Mouse (Mus musculus): ENCODE data around the gene Ylpm1. TPM values are rescaled to one million over a fixed set of nuclear protein-coding genes. Genes with fewer than 3 reads are reported as not detected.

Gene Ylpm1
- polyA plus RNA-seq, 1 experiment from 2014 or later = 31.9 TPM

DNA sequence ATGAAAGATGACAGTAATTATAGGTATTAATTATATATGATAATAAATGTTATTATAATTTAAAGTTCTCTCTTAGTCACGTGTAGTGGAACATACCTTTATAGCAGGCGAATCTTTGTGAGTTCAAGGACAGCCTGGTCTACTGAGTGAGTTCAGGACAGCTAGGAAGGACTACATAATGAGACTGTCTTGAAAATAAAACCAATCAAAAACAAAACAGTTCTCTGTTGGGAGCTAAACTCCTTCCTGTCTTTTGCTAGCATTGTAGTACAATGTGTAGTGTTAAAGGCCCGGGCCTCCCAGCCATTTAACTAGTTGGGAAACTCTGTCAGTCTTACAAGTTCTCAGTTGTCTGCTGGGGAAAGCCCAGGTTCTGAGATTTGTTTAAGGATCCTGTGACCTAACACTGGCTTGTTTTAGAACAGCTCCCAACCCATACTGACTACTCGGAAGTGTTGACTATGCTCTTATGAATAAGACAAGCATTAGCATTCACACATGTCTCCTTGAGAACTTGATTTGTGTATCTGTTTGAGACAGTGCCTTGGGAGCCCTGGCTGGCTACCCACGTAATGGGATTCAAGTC, 105.5 kb downstream of the Ylpm1 start:
- peaks cover 14% of the 10 kb centered on the region for H3K4me1 ChIP-seq (replicated peaks)
- no peak for DNase-seq (ENCODE audit: low spot score)
- 84% methylated on average over 5 of the region's 5 CpGs for WGBS

DNA sequence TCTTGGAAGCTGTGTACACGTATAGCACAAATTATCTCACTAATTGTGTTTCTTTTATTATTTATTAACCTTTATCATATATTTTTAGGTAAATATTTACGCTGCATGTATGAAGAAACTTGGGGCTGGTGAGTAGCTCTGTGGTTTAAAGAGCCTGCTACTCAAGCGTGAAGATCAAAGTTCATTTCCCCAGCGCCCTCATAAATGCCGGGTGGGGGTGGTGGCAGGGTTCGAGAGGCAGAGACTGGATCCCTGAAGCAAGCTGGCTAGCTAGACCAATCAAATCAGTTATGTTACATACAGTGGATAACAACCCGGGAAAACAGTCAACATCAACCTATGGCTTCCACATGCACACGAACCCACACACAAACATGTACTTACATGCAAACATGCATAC, 107.0 kb downstream of the Ylpm1 start:
- H3K4me1 ChIP-seq (replicated peaks) = peaks cover 18% of the 10 kb centered on the region
- DNase-seq (ENCODE audit: low spot score) = no peak

More for the DNA sequence above, 105.5 kb downstream of the Ylpm1 start:
- Histone ChIP-seq H3K4me3 (no peak overlapping the region), H3K27ac (no peak overlapping the region), H3K9me3 (no peaks in the 10 kb centered on the region), H3K36me3 (no peaks in the 10 kb centered on the region), H3K27me3 (ENCODE audit: insufficient read depth, poor library complexity, severe bottlenecking) (no peaks in the 10 kb centered on the region)

DNA sequence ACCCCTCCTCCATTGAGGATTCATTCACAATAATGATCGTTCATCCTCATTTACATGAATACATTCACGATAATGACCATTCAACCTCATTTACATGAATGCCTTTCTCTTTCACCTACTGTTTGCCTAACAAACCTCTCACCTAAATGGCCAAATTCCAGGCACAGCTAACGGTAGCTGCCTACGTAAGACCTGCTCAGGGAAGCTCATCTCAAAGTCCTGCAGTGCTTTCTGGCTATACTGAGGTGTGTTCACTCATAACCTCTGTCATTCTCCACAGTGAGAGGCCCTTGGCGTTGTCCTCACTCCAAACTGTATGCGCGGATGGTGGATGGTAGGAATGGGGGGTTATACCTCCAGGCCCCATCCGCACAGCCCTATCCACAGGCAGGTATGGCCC, 108.7 kb downstream of the Ylpm1 start:
- H3K4me1 ChIP-seq (replicated peaks) = peaks cover 22% of the 10 kb centered on the region
- DNase-seq (ENCODE audit: low spot score) = no peak
- H3K27me3 ChIP-seq (ENCODE audit: insufficient read depth, poor library complexity, severe bottlenecking) = 0 out of 2 replicates have a peak, but pooled peaks cover 4% of the 10 kb centered on the region
- no peak overlapping the region for H3K4me3 ChIP-seq
- H3K36me3 ChIP-seq = no peaks in the 10 kb centered on the region
- H3K27ac ChIP-seq = no peak overlapping the region
- 90% methylated on average over 8 of the region's 8 CpGs for WGBS
- H3K9me3 ChIP-seq = no peaks in the 10 kb centered on the region

More for the DNA sequence above, 107.0 kb downstream of the Ylpm1 start:
- Histone ChIP-seq H3K27me3 (ENCODE audit: insufficient read depth, poor library complexity, severe bottlenecking) (no peaks in the 10 kb centered on the region), H3K27ac (no peak overlapping the region), H3K9me3 (no peaks in the 10 kb centered on the region), H3K36me3 (no peaks in the 10 kb centered on the region), H3K4me3 (no peak overlapping the region)
- WGBS = 80% methylated on average over 8 of the region's 8 CpGs

DNA sequence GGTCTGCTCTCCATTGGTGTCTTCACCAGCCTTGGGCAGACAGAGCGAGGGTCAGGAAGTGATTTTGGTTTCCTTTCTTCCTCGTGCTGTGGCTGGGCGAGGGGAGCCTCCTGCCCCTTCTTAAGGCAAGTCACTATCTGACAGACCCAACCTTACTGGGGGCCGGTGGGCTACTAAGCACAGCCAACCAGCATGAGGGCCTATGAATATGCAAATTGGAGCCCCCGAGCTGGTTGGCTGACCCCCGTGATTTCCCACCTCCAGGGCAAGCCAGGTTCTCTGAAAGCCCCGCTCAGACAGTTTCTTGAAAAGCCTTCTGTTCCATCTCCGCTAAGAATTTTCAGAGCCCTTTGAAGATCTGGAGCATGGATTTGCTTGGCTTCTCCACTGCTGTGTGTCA, 110.2 kb downstream of the Ylpm1 start:
- Histone ChIP-seq H3K4me1 (replicated peaks) (peaks cover 29% of the 10 kb centered on the region), H3K4me3 (peak overlapping the region; percentile 37), H3K9me3 (no peaks in the 10 kb centered on the region), H3K36me3 (no peaks in the 10 kb centered on the region), H3K27me3 (ENCODE audit: insufficient read depth, poor library complexity, severe bottlenecking) (0 out of 2 replicates have a peak, but pooled peaks cover 4% of the 10 kb centered on the region), H3K27ac (0 out of 2 replicates have a peak overlapping the region, but pooled peaks have one; percentile 2)
- DNase-seq (ENCODE audit: low spot score) = peak; percentile 38
- WGBS = 3% methylated on average over 8 of the region's 8 CpGs

DNA sequence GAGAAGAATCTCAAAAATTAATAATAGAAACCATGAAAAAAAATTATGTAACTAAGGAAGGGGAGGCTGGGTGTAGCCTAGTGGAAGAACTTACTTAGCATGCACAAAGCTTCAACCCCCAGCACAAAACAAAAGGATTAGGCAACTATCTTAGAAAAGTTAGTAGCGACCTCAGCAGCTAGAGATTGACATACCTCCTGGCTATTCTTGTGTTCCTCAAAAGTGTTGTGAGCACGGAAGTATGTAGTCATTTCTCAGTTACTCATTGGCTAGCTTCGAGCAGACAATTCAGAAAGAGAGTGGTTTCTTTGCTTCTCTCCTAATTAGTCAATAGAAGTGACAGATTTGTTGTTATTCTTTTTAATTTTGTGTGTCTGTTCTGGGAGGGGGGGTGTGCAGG, 112.5 kb downstream of the Ylpm1 start:
- Histone ChIP-seq H3K4me3 (no peak overlapping the region), H3K4me1 (replicated peaks) (peaks cover 42% of the 10 kb centered on the region), H3K27me3 (ENCODE audit: insufficient read depth, poor library complexity, severe bottlenecking) (0 out of 2 replicates have a peak, but pooled peaks cover 4% of the 10 kb centered on the region), H3K36me3 (peaks cover 10% of the 10 kb centered on the region; the same call in 1 of the 2 replicates), H3K27ac (no peak overlapping the region), H3K9me3 (no peaks in the 10 kb centered on the region)
- 75% methylated on average over 3 of the region's 3 CpGs for WGBS
- no peak for DNase-seq (ENCODE audit: low spot score)

DNA sequence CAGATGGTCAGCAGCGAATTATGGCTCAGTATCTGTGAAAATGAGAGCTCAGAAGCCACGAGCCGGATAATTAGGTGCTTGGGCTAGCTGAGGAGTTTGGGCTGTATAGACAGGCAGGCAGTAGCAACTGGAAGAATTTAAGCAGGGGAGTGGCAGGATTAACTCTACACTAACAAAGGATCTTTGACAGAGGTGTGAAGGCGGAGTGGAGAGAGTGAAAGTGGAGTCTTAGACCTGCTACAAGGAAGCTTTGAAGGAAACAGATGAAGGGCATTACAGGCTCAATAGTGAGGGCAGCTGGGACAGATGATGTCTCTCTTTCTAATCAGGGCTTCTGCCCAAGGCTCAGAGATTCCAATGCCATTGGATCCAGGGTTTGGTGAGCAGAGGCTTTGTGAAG, 113.3 kb downstream of the Ylpm1 start:
- H3K27ac ChIP-seq = no peak overlapping the region
- peak overlapping the region; percentile 79; the same call in 1 of the 2 replicates for H3K4me3 ChIP-seq

DNA sequence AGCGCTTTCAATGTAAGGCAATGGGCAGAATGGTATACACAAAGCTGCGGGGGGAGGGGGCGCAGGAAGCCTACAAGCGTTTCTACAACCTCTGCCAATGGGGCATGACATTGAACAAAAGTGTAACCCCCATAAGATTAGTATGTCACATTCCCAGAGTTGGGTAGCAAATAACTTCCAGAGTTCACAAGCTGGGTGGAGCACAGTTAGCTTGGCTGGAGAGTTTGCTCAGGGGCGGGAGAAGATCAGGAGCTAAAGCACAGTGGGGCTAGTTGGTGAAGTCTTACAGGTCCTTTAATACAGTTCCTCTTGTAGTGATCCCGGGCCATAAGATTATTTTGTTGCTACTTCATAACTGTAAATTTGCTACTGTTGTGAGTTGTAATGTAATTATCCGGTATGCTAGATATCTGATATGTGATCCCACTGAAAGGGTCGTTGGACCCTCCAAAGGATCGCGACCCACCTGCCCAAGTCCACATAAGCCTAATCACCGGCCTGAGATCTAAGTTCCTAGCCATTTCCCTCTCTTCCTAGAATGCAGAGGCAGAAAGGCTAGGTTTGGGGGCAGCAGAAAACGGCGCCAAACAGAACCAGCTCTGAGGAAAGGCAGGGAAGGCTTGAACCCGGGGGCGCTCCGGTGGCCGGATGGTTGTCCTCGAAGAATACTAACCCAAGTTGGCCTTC, 114.0 kb downstream of the Ylpm1 start:
- Histone ChIP-seq H3K4me3 (peak overlapping the region; percentile 79), H3K36me3 (peaks cover 18% of the 10 kb centered on the region), H3K27ac (peak overlapping the region; percentile 92), H3K4me1 (replicated peaks) (peaks cover 42% of the 10 kb centered on the region), H3K27me3 (ENCODE audit: insufficient read depth, poor library complexity, severe bottlenecking) (0 out of 2 replicates have a peak, but pooled peaks cover 4% of the 10 kb centered on the region), H3K9me3 (no peaks in the 10 kb centered on the region)
- DNase-seq (ENCODE audit: low spot score) = no peak
- 19% methylated on average over 18 of the region's 18 CpGs for WGBS

More for the DNA sequence above, 113.3 kb downstream of the Ylpm1 start:
- WGBS = 67% methylated on average over 4 of the region's 4 CpGs
- Histone ChIP-seq H3K9me3 (no peaks in the 10 kb centered on the region), H3K27me3 (ENCODE audit: insufficient read depth, poor library complexity, severe bottlenecking) (0 out of 2 replicates have a peak, but pooled peaks cover 4% of the 10 kb centered on the region), H3K36me3 (peaks cover 11% of the 10 kb centered on the region; the same call in 1 of the 2 replicates), H3K4me1 (replicated peaks) (peaks cover 42% of the 10 kb centered on the region)
- no peak for DNase-seq (ENCODE audit: low spot score)

DNA sequence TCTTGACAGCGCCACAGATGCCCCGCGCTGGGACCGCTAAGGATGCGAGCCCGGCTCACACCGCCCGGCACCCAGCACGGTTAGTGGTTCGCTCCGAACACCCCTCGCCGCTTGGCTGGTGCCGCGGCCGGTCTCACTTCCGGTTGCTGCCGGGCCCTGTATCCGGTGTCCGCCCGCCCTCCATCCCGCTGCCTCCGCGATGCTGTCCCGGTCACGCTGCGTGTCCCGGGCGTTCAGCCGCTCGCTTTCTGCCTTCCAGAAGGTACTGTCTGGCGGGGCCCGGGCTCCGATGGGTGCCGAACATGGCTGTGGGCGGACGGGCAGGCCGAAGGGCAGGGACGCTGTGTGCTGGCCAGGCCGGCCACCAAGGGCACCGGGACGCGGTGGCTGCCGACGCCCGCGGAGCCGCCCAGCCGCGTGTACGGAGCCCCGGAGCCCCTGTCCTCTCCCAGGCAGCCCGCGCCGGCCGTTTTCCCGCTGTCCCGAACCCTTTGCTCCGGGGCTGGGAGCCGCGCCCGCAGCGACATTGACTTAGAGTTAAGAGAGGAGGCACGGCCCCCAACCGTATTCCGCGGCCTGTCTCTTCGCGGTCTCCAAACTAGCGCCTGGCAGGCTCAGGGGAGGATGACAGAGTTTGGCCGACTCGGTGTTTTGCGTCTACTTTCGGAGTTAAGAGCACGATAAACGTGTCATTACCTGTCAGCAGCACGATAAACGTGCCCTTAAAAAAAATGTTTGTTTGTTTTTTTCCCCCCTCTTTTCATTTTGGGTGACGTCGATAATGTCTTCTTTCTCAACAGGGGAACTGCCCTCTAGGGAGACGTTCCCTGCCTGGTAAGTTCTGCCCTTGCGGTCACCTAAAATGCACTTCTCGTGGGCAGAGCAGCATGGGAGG, 114.8 kb downstream of the Ylpm1 start, which contains the start of the genes Prox2 and Dlst:
Gene Prox2 (minus strand): TSS at position 62 of the 895 bp plus-strand sequence.
Gene Dlst (plus strand): TSS at position 136 of the 895 bp plus-strand sequence.
- no peaks in the 10 kb centered on the region for H3K9me3 ChIP-seq
- 0 out of 2 replicates have a peak, but pooled peaks cover 4% of the 10 kb centered on the region for H3K27me3 ChIP-seq (ENCODE audit: insufficient read depth, poor library complexity, severe bottlenecking)
- H3K4me1 ChIP-seq (replicated peaks) = peaks cover 42% of the 10 kb centered on the region
- WGBS = under 1% methylated on average over 83 of the region's 83 CpGs
- peak; percentile 91 for DNase-seq (ENCODE audit: low spot score)
- peak within 1 kb of the TSS; percentile 92 for H3K27ac ChIP-seq
- peaks cover 26% of the 10 kb centered on the region for H3K36me3 ChIP-seq
- H3K4me3 ChIP-seq = peak within 1 kb of the TSS; percentile 79

DNA sequence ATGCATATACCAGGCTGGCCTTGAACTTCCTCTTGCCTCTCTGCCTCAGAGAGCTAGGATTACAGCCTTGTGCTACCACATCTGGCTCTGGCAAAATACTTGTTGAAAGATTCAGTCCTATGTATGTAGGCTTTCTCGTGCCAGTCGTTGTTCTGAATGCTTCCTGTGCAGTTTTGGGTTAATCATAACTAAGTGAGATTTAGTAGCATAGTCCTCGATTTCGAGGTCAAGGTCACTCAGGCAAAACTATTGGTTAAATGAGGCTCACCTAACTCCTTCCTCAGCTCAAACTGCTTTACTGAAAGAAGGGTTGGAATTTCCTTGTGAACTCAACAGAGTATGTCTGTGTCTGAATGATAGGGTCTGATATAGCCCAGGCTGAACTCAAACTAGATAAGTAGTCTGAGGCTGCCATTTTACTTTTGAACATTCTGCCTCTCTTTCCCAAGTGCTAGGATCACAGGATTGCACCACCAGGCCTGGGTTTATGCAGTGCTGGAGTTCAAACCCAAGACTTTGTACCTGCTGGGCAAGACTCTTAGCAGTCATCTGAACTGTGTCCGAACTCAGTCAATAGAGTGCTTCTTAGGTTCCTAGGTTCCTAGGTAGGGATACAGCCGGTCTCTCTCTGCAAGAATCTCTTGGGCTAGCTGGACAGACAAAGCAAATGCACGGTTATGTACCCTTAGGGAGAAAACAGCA, 116.6 kb downstream of the Ylpm1 start:
- no peak for DNase-seq (ENCODE audit: low spot score)
- WGBS = 91% methylated on average over 7 of the region's 7 CpGs
- 0 out of 2 replicates have a peak, but pooled peaks cover 4% of the 10 kb centered on the region for H3K27me3 ChIP-seq (ENCODE audit: insufficient read depth, poor library complexity, severe bottlenecking)
- peaks cover 33% of the 10 kb centered on the region for H3K4me1 ChIP-seq (replicated peaks)
- peak overlapping the region; percentile 79; the same call in 1 of the 2 replicates for H3K4me3 ChIP-seq
- no peak overlapping the region for H3K27ac ChIP-seq
- no peaks in the 10 kb centered on the region for H3K9me3 ChIP-seq
- peaks cover 42% of the 10 kb centered on the region for H3K36me3 ChIP-seq

DNA sequence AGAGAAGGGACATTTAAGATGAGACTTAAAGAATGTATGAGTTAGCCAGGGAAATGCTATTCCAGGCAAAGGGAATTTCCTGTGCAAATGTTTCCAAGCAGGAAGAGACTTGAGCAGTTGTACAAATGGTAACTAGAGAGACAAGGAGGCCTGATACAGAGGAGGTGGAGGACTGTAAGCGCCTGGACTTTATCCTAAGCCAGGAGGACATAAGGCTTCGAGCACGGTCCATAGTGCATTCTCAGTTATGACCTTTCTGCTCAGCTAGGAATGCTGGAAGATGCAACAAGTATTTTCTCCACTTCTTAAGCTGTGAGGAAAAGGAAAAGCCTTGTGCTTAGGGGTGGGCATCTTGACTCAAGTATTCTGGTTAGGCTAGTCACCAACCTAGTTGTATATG, 117.2 kb downstream of the Ylpm1 start:
- Histone ChIP-seq H3K4me1 (replicated peaks) (peaks cover 33% of the 10 kb centered on the region), H3K4me3 (no peak overlapping the region), H3K9me3 (no peaks in the 10 kb centered on the region), H3K27ac (no peak overlapping the region), H3K36me3 (peaks cover 48% of the 10 kb centered on the region), H3K27me3 (ENCODE audit: insufficient read depth, poor library complexity, severe bottlenecking) (0 out of 2 replicates have a peak, but pooled peaks cover 4% of the 10 kb centered on the region)
- WGBS = 92% methylated on average over 3 of the region's 3 CpGs
- no peak for DNase-seq (ENCODE audit: low spot score)

DNA sequence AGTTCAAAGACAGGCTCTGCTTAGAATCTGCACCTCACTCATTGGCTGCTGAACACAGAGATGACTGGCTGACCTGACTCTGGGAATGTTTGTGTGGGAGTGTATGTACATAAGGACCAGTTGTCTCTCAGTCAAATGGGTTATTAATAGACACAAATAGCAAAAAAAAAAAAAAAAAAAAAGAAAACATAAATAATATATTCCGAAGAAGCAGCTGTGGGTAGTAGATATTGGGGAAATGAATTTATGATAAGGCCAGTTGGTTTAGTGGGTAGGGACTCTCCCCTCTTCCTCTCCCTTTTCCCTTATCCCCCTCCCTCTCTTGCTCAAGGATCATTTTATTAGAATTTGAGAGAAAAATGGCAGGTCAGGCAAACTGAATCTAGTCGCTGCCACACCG, 117.8 kb downstream of the Ylpm1 start:
- H3K36me3 ChIP-seq = peaks cover 54% of the 10 kb centered on the region
- WGBS = 92% methylated on average over 3 of the region's 3 CpGs

DNA sequence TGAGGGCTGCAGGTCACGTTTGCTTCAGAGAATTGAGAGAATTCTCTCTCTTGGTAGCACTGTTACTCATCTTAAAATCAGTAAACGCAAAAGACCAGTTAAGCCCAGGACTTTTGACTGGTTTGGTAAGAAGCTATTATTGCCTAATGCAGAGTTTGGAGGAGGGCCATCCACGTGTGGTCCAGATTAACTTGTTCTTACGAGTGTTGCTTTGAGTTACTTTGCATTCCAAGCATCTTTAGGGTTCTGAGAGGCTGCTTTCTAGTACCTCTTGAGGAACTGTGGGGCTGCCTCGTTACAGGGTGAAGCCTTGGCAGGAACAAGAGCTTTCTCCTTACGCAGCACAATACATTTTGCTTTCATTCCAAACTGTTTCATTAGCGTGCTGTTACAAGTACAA, 119.6 kb downstream of the Ylpm1 start:
- Histone ChIP-seq H3K4me3 (no peak overlapping the region), H3K36me3 (peaks cover 72% of the 10 kb centered on the region), H3K4me1 (replicated peaks) (peaks cover 22% of the 10 kb centered on the region), H3K9me3 (no peaks in the 10 kb centered on the region), H3K27ac (no peak overlapping the region), H3K27me3 (ENCODE audit: insufficient read depth, poor library complexity, severe bottlenecking) (no peaks in the 10 kb centered on the region)
- 89% methylated on average over 7 of the region's 7 CpGs for WGBS
- no peak for DNase-seq (ENCODE audit: low spot score)

More for the DNA sequence above, 117.8 kb downstream of the Ylpm1 start:
- no peak overlapping the region for H3K27ac ChIP-seq
- no peaks in the 10 kb centered on the region for H3K9me3 ChIP-seq
- H3K4me1 ChIP-seq (replicated peaks) = peaks cover 33% of the 10 kb centered on the region
- H3K27me3 ChIP-seq (ENCODE audit: insufficient read depth, poor library complexity, severe bottlenecking) = 0 out of 2 replicates have a peak, but pooled peaks cover 3% of the 10 kb centered on the region
- DNase-seq (ENCODE audit: low spot score) = no peak
- no peak overlapping the region for H3K4me3 ChIP-seq
